Mouse (Mus musculus): Measurements from ENCODE around the gene Hpse2.
A peak's percentile ranks its signal among the peaks of the same experiment; 100 is the strongest.
"Not testable (repeated sequence)": the region's sequence is repeated elsewhere in the genome, so short reads cannot be mapped to it uniquely, and the experiment has no call there.

Gene Hpse2

DNA sequence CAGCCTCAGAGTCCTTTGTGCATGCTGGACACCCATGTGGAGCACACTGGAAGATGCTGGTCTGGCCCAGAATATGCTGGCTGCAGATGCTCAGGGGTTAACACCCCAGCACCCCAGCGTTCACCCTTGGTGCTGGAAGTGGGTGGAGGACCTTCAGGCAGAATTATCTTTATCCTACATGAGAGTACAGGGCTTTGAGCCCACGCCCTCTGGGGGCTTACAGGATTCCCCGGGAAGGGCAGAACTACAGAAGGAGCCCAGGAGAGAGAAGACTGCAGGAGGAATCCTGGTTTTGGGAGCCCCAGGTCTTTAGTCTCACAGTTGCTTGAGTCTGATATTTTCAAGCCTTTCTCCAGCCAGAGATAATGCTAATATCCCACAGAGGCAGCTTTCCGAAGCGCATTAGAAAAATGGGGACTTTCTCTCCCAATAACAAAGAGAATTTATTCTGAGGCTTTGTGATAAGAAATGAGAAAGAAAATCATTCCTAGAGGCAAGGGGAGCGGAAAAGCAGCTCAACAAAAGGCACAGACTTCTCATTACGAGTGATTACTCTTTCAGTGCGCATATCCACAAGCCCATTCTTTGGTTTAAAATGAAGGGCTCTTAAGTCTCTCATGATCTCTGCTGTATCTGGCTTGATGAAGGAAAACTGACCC lies 602.5 kb downstream of the Hpse2 start:
- peaks cover 25% of the 10 kb centered on the region for H3K4me1 ChIP-seq (replicated peaks; ENCODE audit: low read depth, low read length)
- H3K27me3 ChIP-seq (ENCODE audit: insufficient read depth, low read length), result peaks cover 21% of the 10 kb centered on the region
- no peak for TF ChIP-seq NANOG (IDR thresholded peaks at IDR 0.05; ENCODE audit: borderline replicate concordance, low read length)
- TF ChIP-seq CTCF (conservative IDR thresholded peaks at IDR 0.05; ENCODE audit: low read length), result no peak
- no peak for TF ChIP-seq POU5F1 (IDR thresholded peaks at IDR 0.05; ENCODE audit: borderline replicate concordance, low read length)
- no peaks in the 10 kb centered on the region for H3K36me3 ChIP-seq (ENCODE audit: insufficient read depth, low read length)
- no peak overlapping the region for H3K4me3 ChIP-seq (replicated peaks; ENCODE audit: low read length)
- no peaks in the 10 kb centered on the region for H3K9me3 ChIP-seq (ENCODE audit: low read length)

DNA sequence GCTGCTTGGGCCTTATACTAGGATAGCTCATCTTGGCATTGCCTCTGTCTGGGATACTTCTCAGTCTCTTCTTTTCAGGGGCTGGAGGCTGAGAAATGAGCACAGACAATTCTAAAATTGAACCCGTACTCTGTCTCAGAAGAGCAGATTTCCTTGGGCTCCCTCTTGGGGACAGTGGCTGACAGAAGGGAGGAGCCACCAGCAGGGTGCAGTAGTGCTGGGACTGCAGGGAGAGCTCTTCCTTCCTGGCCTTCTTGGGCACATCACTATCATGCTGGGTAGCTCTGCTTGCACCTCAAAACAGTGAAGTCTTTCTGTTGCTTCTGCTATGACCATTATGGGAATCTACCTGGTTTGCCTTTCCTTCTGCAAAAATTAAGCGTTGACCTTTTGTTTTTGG lies 603.0 kb downstream of the Hpse2 start:
- no peak overlapping the region for H3K4me3 ChIP-seq (replicated peaks; ENCODE audit: low read length)
- H3K9me3 ChIP-seq (ENCODE audit: low read length), result no peaks in the 10 kb centered on the region
- TF ChIP-seq NANOG (IDR thresholded peaks at IDR 0.05; ENCODE audit: borderline replicate concordance, low read length) (no peak), POU5F1 (IDR thresholded peaks at IDR 0.05; ENCODE audit: borderline replicate concordance, low read length) (no peak), CTCF (conservative IDR thresholded peaks at IDR 0.05; ENCODE audit: low read length) (no peak)
- peaks cover 26% of the 10 kb centered on the region for H3K4me1 ChIP-seq (replicated peaks; ENCODE audit: low read depth, low read length)
- H3K36me3 ChIP-seq (ENCODE audit: insufficient read depth, low read length), result no peaks in the 10 kb centered on the region
- peaks cover 19% of the 10 kb centered on the region for H3K27me3 ChIP-seq (ENCODE audit: insufficient read depth, low read length)

DNA sequence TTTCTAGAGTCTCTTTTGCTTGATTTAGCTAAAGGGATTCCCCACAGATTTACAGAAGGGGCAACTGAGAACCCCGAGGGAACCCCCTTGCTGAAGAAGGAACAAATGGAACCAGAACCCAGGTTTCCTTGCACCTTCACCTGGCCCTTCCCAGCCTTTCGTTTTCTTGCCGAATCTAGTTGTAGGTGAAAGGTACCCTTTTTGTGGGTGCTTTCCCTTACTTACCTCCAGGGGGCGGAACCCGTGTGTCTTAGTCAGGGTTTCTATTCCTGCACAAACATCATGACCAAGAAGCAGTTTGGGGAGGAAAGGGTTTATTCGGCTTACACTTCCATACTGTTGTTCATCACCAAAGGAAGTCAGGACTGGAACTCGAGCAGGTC lies 608.0 kb downstream of the Hpse2 start:
- H3K9me3 ChIP-seq (ENCODE audit: low read length); H3K27me3 ChIP-seq (ENCODE audit: insufficient read depth, low read length); H3K36me3 ChIP-seq (ENCODE audit: insufficient read depth, low read length): not testable (repeated sequence)
- peaks cover 28% of the 10 kb centered on the region for H3K4me1 ChIP-seq (replicated peaks; ENCODE audit: low read depth, low read length)
- H3K4me3 ChIP-seq (replicated peaks; ENCODE audit: low read length), result peak overlapping the region; percentile 85

DNA sequence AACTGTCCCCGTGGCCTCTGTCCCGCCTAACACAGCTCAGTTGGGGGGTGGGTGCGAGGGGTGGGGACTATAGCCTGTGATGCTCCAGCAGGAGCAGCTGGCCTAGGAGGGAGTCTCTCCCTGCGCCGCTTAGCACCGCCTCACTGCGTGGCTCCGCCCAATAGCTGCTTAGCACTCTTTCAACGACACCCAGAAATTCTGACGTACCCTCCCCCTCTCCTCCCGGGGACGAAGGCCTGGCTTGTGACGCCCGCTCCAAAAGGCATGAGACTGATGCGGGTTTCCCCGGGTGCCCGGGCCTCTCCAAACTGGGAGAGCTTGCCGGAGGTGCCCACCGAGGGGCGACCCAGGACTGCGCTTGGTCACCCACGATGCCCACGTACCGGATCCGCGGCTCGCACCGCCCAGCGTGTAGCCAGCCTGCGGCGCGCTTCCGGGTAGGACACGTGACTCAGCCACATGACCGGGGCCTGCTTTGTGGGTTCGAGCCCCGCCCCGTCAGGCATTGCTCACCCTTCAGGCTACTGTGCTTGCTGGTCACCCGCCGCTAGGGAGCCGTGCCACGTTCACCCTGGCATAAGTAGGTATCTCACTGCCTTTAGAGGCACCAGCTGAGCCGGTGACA lies 608.5 kb downstream of the Hpse2 start, which contains the start of gene Hps1:
TSS of gene Hps1 (minus strand) at position 448 of the 625 bp plus-strand sequence.
- peak within 1 kb of the TSS; percentile 85 for H3K4me3 ChIP-seq (replicated peaks; ENCODE audit: low read length)
- H3K27me3 ChIP-seq (ENCODE audit: insufficient read depth, low read length), result peaks cover 1% of the 10 kb centered on the region; the same call in 1 of the 2 replicates
- H3K9me3 ChIP-seq (ENCODE audit: low read length), result no peaks in the 10 kb centered on the region
- H3K36me3 ChIP-seq (ENCODE audit: insufficient read depth, low read length), result 0 out of 2 replicates have a peak, but pooled peaks cover 3% of the 10 kb centered on the region
- H3K4me1 ChIP-seq (replicated peaks; ENCODE audit: low read depth, low read length), result peaks cover 23% of the 10 kb centered on the region
- TF ChIP-seq CTCF (conservative IDR thresholded peaks at IDR 0.05; ENCODE audit: low read length) (no peak), NANOG (IDR thresholded peaks at IDR 0.05; ENCODE audit: borderline replicate concordance, low read length) (no peak), POU5F1 (IDR thresholded peaks at IDR 0.05; ENCODE audit: borderline replicate concordance, low read length) (no peak)

DNA sequence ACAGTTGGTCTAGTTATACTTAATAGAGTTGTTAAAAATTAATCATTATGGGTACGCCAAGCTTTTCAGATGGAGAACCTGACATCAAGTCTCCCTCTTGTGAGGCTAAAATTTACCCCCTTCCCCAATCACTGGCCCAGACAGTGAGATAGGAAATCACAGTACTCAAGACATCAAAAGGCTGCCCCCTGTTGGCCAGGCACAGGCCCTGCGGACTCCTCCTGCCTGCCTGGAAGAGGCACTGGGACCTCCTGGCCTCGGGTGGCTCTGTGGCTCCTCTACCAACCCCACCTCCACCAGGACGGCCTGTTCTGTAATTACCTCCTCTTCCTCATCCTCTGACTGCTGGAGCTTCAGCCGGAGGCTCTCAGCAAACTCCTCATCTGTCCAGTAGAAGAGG lies 610.4 kb downstream of the Hpse2 start:
- H3K4me3 ChIP-seq (replicated peaks; ENCODE audit: low read length), result 0 out of 2 replicates have a peak overlapping the region, but pooled peaks have one; percentile 17
- 0 out of 2 replicates have a peak, but pooled peaks cover 3% of the 10 kb centered on the region for H3K36me3 ChIP-seq (ENCODE audit: insufficient read depth, low read length)
- H3K27me3 ChIP-seq (ENCODE audit: insufficient read depth, low read length), result no peaks in the 10 kb centered on the region
- peak; percentile 71 for TF ChIP-seq CTCF (conservative IDR thresholded peaks at IDR 0.05; ENCODE audit: low read length)
- no peak for TF ChIP-seq POU5F1 (IDR thresholded peaks at IDR 0.05; ENCODE audit: borderline replicate concordance, low read length)
- H3K9me3 ChIP-seq (ENCODE audit: low read length), result no peaks in the 10 kb centered on the region
- peaks cover 22% of the 10 kb centered on the region for H3K4me1 ChIP-seq (replicated peaks; ENCODE audit: low read depth, low read length)

DNA sequence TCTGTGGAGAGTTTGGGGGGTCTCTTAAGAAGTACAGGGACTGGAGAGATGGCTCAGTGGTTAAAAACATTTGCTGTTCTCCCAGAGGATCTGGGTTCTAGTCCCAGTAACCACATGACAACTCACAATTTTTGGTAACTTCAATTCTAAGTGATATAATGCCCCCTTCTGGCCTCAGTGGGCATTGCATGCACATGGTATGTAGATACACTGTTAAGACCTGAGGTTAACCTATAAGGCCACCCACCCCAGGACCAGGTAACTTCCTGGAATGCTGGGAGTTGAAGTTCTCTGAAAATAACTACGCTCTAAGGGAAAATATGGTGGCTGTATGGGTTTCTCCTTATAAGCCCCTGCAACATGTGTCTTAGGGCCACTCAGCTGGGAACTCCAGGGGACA lies 611.3 kb downstream of the Hpse2 start:
- 0 out of 2 replicates have a peak, but pooled peaks cover 3% of the 10 kb centered on the region for H3K36me3 ChIP-seq (ENCODE audit: insufficient read depth, low read length)
- H3K9me3 ChIP-seq (ENCODE audit: low read length), result no peaks in the 10 kb centered on the region
- TF ChIP-seq POU5F1 (IDR thresholded peaks at IDR 0.05; ENCODE audit: borderline replicate concordance, low read length) (no peak), CTCF (conservative IDR thresholded peaks at IDR 0.05; ENCODE audit: low read length) (peak; percentile 72), NANOG (IDR thresholded peaks at IDR 0.05; ENCODE audit: borderline replicate concordance, low read length) (no peak)
- H3K4me1 ChIP-seq (replicated peaks; ENCODE audit: low read depth, low read length), result peaks cover 22% of the 10 kb centered on the region
- no peak overlapping the region for H3K4me3 ChIP-seq (replicated peaks; ENCODE audit: low read length)
- H3K27me3 ChIP-seq (ENCODE audit: insufficient read depth, low read length), result no peaks in the 10 kb centered on the region

DNA sequence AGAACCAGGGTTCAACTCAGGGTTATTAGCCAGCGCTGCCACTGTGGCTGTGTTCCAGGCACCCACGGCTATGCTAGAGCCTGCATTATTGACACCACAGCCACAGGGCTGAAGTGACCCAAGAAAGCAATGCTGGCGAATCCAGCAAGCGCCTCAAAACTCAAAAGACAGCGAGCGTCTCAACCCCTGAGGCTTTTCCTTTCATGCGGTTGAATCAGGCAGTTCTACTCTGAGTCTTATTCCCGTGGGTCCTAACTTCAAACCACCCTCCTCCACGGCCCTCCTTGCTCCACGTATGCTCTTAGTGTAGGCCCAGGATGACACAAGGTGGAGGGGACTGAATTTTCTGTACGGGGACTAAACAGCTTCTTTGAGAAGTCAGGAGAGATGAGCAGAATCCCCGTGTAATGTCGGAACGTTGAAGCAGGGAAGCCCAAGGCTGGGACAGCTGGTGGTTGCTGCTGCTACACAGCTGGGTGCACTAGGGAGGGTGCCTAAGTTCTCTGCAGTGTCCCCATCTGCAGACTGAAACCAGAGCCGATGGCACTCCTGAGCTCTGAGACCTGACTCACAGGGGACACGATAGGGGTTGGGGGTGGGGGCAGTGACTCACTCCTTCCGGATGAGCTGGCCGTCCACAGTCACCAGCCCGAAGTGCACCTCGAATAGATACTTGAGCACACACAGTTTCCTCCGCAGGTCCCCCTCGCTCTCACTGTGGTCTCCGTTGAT lies 617.8 kb downstream of the Hpse2 start:
- TF ChIP-seq POU5F1 (IDR thresholded peaks at IDR 0.05; ENCODE audit: borderline replicate concordance, low read length) (no peak), CTCF (conservative IDR thresholded peaks at IDR 0.05; ENCODE audit: low read length) (no peak), NANOG (IDR thresholded peaks at IDR 0.05; ENCODE audit: borderline replicate concordance, low read length) (no peak)
- no peaks in the 10 kb centered on the region for H3K27me3 ChIP-seq (ENCODE audit: insufficient read depth, low read length)

DNA sequence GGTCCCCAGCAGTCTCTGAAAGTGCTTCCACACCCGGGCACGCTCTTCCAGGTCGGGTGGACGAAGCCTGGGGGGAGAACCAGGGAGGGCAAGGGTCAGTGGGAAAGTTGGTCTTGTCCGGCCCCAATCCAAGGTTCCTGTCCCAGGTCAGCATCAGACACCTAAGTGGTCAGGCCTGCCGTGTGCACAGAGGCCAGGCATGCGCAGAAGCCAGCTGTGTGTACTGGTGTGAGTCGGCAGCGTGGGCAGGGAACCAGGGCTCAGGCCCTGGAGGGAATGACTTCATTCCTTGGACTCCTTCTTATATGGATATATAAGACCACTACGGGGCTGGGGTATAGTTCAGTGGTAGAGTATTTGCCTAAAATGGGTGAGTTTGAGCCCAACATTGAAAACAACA lies 618.5 kb downstream of the Hpse2 start:
- H3K9me3 ChIP-seq (ENCODE audit: low read length), result no peaks in the 10 kb centered on the region
- H3K4me3 ChIP-seq (replicated peaks; ENCODE audit: low read length), result no peak overlapping the region
- peaks cover 60% of the 10 kb centered on the region for H3K36me3 ChIP-seq (ENCODE audit: insufficient read depth, low read length)
- H3K27me3 ChIP-seq (ENCODE audit: insufficient read depth, low read length), result no peaks in the 10 kb centered on the region
- no peak for TF ChIP-seq CTCF (conservative IDR thresholded peaks at IDR 0.05; ENCODE audit: low read length)
- peaks cover 13% of the 10 kb centered on the region for H3K4me1 ChIP-seq (replicated peaks; ENCODE audit: low read depth, low read length)

More for the DNA sequence above, 617.8 kb downstream of the Hpse2 start:
- no peak overlapping the region for H3K4me3 ChIP-seq (replicated peaks; ENCODE audit: low read length)
- peaks cover 61% of the 10 kb centered on the region for H3K36me3 ChIP-seq (ENCODE audit: insufficient read depth, low read length)
- H3K9me3 ChIP-seq (ENCODE audit: low read length), result no peaks in the 10 kb centered on the region
- H3K4me1 ChIP-seq (replicated peaks; ENCODE audit: low read depth, low read length), result peaks cover 8% of the 10 kb centered on the region

Data from E14TG2a.4 (cell line).